Mouse (Mus musculus): ENCODE results near the gene Tbc1d14. TPM values are rescaled to one million over a fixed set of nuclear protein-coding genes. Genes with fewer than 3 reads are reported as not detected.

The Tbc1d14 gene
- polyA plus RNA-seq (2014; fragmentation: Illumina TruSeq; extraction: RNeasy Lipid Tissue Mini Kit (QIAGEN cat#74804); ENCODE audit: low read depth, low replicate concordance) = 34.6 TPM

GRCm38 (mm10) chr5:36593176-36593575, at the start of gene Tbc1d14:
Gene Tbc1d14 (minus strand): TSS chr5:36593276.

GRCm38 (mm10) chr5:36484171-36484990, 108.7 kb downstream of the Tbc1d14 start, which contains the start of the genes Tada2b and Ccdc96:
Gene Tada2b (minus strand): TSS chr5:36484285.
Gene Ccdc96 (plus strand): TSS chr5:36484588.

GRCm38 (mm10) chr5:36464709-36465661, 128.1 kb downstream of the Tbc1d14 start, which contains the start of gene Grpel1:
Gene Grpel1 (plus strand): TSS chr5:36464998.

Other genes starting within 250 kb of the Tbc1d14 start
- gene Sorcs2, start 195.1 kb downstream of the Tbc1d14 start, polyA plus RNA-seq (2014; fragmentation: Illumina TruSeq; extraction: RNeasy Lipid Tissue Mini Kit (QIAGEN cat#74804); ENCODE audit: low read depth, low replicate concordance) = not detected
- 22.4 TPM for gene Grpel1, start 128.3 kb downstream of the Tbc1d14 start, polyA plus RNA-seq (2014; fragmentation: Illumina TruSeq; extraction: RNeasy Lipid Tissue Mini Kit (QIAGEN cat#74804); ENCODE audit: low read depth, low replicate concordance)
- gene Tada2b, start 109.0 kb downstream of the Tbc1d14 start, polyA plus RNA-seq (2014; fragmentation: Illumina TruSeq; extraction: RNeasy Lipid Tissue Mini Kit (QIAGEN cat#74804); ENCODE audit: low read depth, low replicate concordance) = 20.9 TPM
- 0.65 TPM for gene Ccdc96, start 108.7 kb downstream of the Tbc1d14 start, polyA plus RNA-seq (2014; fragmentation: Illumina TruSeq; extraction: RNeasy Lipid Tissue Mini Kit (QIAGEN cat#74804); ENCODE audit: low read depth, low replicate concordance)
- 56.2 TPM for gene D5Ertd579e, start 102.7 kb upstream of the Tbc1d14 start, polyA plus RNA-seq (2014; fragmentation: Illumina TruSeq; extraction: RNeasy Lipid Tissue Mini Kit (QIAGEN cat#74804); ENCODE audit: low read depth, low replicate concordance)
- 18.8 TPM for gene Bloc1s4, start 155.4 kb upstream of the Tbc1d14 start, polyA plus RNA-seq (2014; fragmentation: Illumina TruSeq; extraction: RNeasy Lipid Tissue Mini Kit (QIAGEN cat#74804); ENCODE audit: low read depth, low replicate concordance)
- 556 TPM for gene Mrfap1, start 203.5 kb upstream of the Tbc1d14 start, polyA plus RNA-seq (2014; fragmentation: Illumina TruSeq; extraction: RNeasy Lipid Tissue Mini Kit (QIAGEN cat#74804); ENCODE audit: low read depth, low replicate concordance)
- 0.40 TPM for gene Man2b2, start 237.4 kb upstream of the Tbc1d14 start, polyA plus RNA-seq (2014; fragmentation: Illumina TruSeq; extraction: RNeasy Lipid Tissue Mini Kit (QIAGEN cat#74804); ENCODE audit: low read depth, low replicate concordance)